Comparison of ENCODE assay signal across 16 mouse cellular contexts in the genomic region with DNA sequence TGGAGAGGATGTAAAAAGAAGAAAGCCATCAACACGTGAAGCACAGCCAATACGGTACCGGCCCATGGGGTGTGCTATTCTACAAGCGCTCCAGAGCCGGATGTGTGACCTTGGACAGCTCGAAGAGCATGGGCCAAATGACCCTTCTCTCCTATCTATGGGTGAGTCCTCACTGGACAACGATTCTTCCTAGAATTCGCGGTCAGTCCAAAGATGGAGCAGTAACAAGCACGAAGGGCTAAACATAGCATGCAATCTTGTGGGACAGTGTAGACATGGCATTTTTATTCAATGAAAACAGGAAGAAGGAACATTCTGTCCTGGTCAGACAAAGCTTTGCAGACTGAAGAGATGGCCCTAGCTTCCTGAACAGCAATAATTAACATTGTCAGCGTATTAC. TPM values are rescaled to one million over a fixed set of nuclear protein-coding genes. Genes with fewer than 3 reads are reported as not detected.
DNase-seq lines count a peak whose midpoint lies in the region; ATAC-seq and TF ChIP-seq lines count a peak whose summit lies in the region.
"Had no signal": no experiment of that assay in that cellular context is flagged by ENCODE, and none has a peak within 500 bp of the region (broad histone marks: within the 10 kb centered on the region; RNA-seq: fewer than 3 reads in every experiment).

No protein-coding gene starts in this region.

- WGBS in lung, embryonic 16.5 days = 65% methylated on average over 11 of the region's 11 CpGs
- WGBS in liver, embryonic 12.5 days (ENCODE audit: insufficient replicate concordance) = 82% methylated on average over 11 of the region's 11 CpGs

- no peak overlapping the region for H3K4me3 ChIP-seq in gastrocnemius, adult 2 months
- H3K4me3 ChIP-seq in lung, embryonic 16.5 days (ENCODE audit: low read length) = no peak overlapping the region
- H3K4me3 ChIP-seq in liver, embryonic 12.5 days = no peak overlapping the region
- H3K4me3 ChIP-seq: forebrain, embryonic 13.5 days; layer of hippocampus, adult 2 months had no signal

- peak overlapping the region; percentile 35; the same call in 1 of the 2 replicates for H3K27ac ChIP-seq in gastrocnemius, adult 2 months
- peak overlapping the region; percentile 75 for H3K27ac ChIP-seq in lung, embryonic 16.5 days (ENCODE audit: low read length)
- no peak overlapping the region for H3K27ac ChIP-seq in liver, embryonic 12.5 days
- H3K27ac ChIP-seq: forebrain, embryonic 13.5 days; layer of hippocampus, adult 2 months had no signal

- no peak overlapping the region for H3K9ac ChIP-seq in lung, embryonic 16.5 days (ENCODE audit: low read length)
- H3K9ac ChIP-seq in liver, embryonic 12.5 days = no peak overlapping the region
- H3K9ac ChIP-seq: forebrain, embryonic 13.5 days had no signal

- no peak for ATAC-seq in lung, embryonic 16.5 days (ENCODE audit: low read depth)
- peak; percentile 54 for ATAC-seq in liver, embryonic 12.5 days
- ATAC-seq: forebrain, embryonic 13.5 days had no signal

- no peaks in the 10 kb centered on the region for H3K9me3 ChIP-seq in lung, embryonic 16.5 days (ENCODE audit: control insufficient read depth, low read length)
- H3K9me3 ChIP-seq in liver, embryonic 12.5 days (replicated peaks) = no peaks in the 10 kb centered on the region
- H3K9me3 ChIP-seq: forebrain, embryonic 13.5 days had no signal

- H3K36me3 ChIP-seq in lung, embryonic 16.5 days (ENCODE audit: control insufficient read depth, insufficient read depth, low read length) = no peaks in the 10 kb centered on the region
- H3K36me3 ChIP-seq in liver, embryonic 12.5 days = no peaks in the 10 kb centered on the region
- H3K36me3 ChIP-seq: G1E had no signal

- H3K4me2 ChIP-seq in lung, embryonic 16.5 days (ENCODE audit: low read depth, low read length) = no peak overlapping the region
- H3K4me2 ChIP-seq in liver, embryonic 12.5 days = no peak overlapping the region
- H3K4me2 ChIP-seq: forebrain, embryonic 13.5 days had no signal

- no peak for DNase-seq in gastrocnemius, adult 2 months
- no peak for DNase-seq in gastrocnemius, postnatal 4 days (ENCODE audit: low spot score in 2 of 2)
- DNase-seq in lung, postnatal 36 days = no peak
- DNase-seq in testis, postnatal 14 days (ENCODE audit: low spot score) = peak; percentile 49
- DNase-seq in spleen, postnatal 10 days (ENCODE audit: low spot score in 2 of 2) = no peak
- DNase-seq in layer of hippocampus, postnatal 36 days = no peak
- DNase-seq: cerebellum, adult 9-10 months; gastrocnemius, postnatal 25 days; thymus, adult 2 months had no signal

- peaks cover 34% of the 10 kb centered on the region for H3K4me1 ChIP-seq in lung, embryonic 16.5 days (replicated peaks; ENCODE audit: control insufficient read depth, insufficient read depth, low read length)
- peaks cover 9% of the 10 kb centered on the region; the same call in 1 of the 2 replicates for H3K4me1 ChIP-seq in liver, embryonic 12.5 days

- intact Hi-C loops in gastrocnemius, adult 2 months (cut with DNase I) = no loop called here

- H3K27me3 ChIP-seq in lung, embryonic 16.5 days (ENCODE audit: control insufficient read depth, insufficient read depth, low read depth, low read length) = no peaks in the 10 kb centered on the region
- no peaks in the 10 kb centered on the region for H3K27me3 ChIP-seq in liver, embryonic 12.5 days (replicated peaks)
- H3K27me3 ChIP-seq: forebrain, embryonic 13.5 days had no signal

- TF ChIP-seq CTCF in gastrocnemius, adult 2 months (IDR thresholded peaks at IDR 0.05) = no peak

RNA-seq across cellular contexts. Expression of a gene that starts 24.7 kb away (rescaled TPM):
- total RNA-seq in gastrocnemius, adult 2 months (2021) = 1 to 10 TPM; 1.4 to 1.7 TPM
- total RNA-seq in gastrocnemius, postnatal 4 days (2021) = 1 to 10 TPM; 6.4 to 7.4 TPM
- polyA plus RNA-seq in lung, embryonic 16.5 days (2015; fragmentation: Nextera tagmentation; extraction: Ambion mirVana) = 24.9 and 25.0 TPM in 2 replicates
- 2.8 and 3.0 TPM in 2 replicates for polyA plus RNA-seq in liver, embryonic 12.5 days (2016; fragmentation: Nextera tagmentation; extraction: Ambion mirVana)
- total RNA-seq in layer of hippocampus, postnatal 36 days (2021) = 10 to 100 TPM; 37.5 to 41.0 TPM
- total RNA-seq: megakaryocyte progenitor cell, adult 5-6 weeks; neutrophil, adult 5-6 weeks had no signal
- polyA plus RNA-seq: G1E had no signal

Comparison
In these comparisons a context has a peak if more than half of its experiments do, and no peak if none do; other contexts are left out.
1. RNA of a gene that starts 24.7 kb away (total RNA-seq): 37.5 to 41.0 TPM in layer of hippocampus, postnatal 36 days; 6.4 to 7.4 TPM in gastrocnemius, postnatal 4 days and 1.4 to 1.7 TPM in gastrocnemius, adult 2 months; every median in the first group is over 4 times any median in the second.